Mouse (Mus musculus) brain, embryonic 14.5 days (tissue): ENCODE results near the gene Gpr176.

Experiments used
- CTCF ChIP-seq: fragments of 200-500 bp; IDR thresholded peaks from 2 replicates; pipeline ENCODE4 v1.5.1; 2012; ENCODE audit warnings: inconsistent platforms, mild to moderate bottlenecking, moderate library complexity, borderline replicate concordance; ENCODE audit not compliant: insufficient read depth, insufficient read length; ENCODE audit errors: extremely low read depth
- POLR2A ChIP-seq: fragments of 200-500 bp; IDR thresholded peaks from 2 replicates; pipeline ENCODE4 v1.6.1; 2012; ENCODE audit warnings: mild to moderate bottlenecking, inconsistent platforms, borderline replicate concordance; ENCODE audit not compliant: poor library complexity, insufficient read depth, insufficient read length, severe bottlenecking; ENCODE audit errors: extremely low read depth

- TF ChIP-seq CTCF = no peak
- no peak for TF ChIP-seq POLR2A
These were observed 103.0 kb downstream of the Gpr176 start for GRCm38 (mm10) chr2:118270213-118270612.
